In the genomic region with DNA sequence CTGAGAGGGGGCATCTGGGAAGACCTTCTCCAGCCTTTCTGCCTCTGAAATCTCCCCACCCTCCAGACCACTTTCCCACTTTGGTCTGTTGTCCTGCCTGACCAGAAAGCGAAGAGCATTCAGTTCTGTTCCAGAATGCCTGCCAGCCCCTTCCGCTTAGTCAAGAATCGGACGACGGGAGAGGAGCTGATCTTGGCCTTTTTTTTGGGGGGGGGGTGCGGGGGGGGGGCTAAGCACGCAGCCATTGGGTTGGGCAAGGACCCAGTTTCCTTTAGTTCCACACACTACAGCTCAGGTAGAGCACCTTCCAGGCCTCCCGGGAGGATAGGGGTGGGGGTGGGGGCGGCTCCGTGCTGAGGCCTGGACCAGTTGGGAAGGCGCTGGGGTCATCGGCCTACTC, we compare ENCODE assay signal across 39 mouse cellular contexts. TPM values are rescaled to one million over a fixed set of nuclear protein-coding genes. Genes with fewer than 3 reads are reported as not detected.
"Had no signal": no experiment of that assay in that cellular context is flagged by ENCODE, and none has a peak within 500 bp of the region (broad histone marks: within the 10 kb centered on the region; RNA-seq: fewer than 3 reads in every experiment).

A gene (plus strand): TSS at position 301 of the 400 bp plus-strand sequence.

- H3K27me3 ChIP-seq: embryonic facial prominence, embryonic 12.5 days; embryonic facial prominence, embryonic 13.5 days; embryonic facial prominence, embryonic 15.5 days; forebrain, embryonic 12.5 days; forebrain, embryonic 13.5 days; forebrain, embryonic 15.5 days had no signal

- H3K9me3 ChIP-seq: embryonic facial prominence, embryonic 10.5 days; embryonic facial prominence, embryonic 12.5 days; embryonic facial prominence, embryonic 13.5 days; embryonic facial prominence, embryonic 15.5 days; forebrain, embryonic 10.5 days; forebrain, embryonic 12.5 days; forebrain, embryonic 13.5 days; forebrain, embryonic 15.5 days had no signal

- H3K36me3 ChIP-seq: embryonic facial prominence, embryonic 10.5 days; embryonic facial prominence, embryonic 12.5 days; embryonic facial prominence, embryonic 13.5 days; embryonic facial prominence, embryonic 15.5 days; forebrain, embryonic 10.5 days; forebrain, embryonic 12.5 days; forebrain, embryonic 15.5 days had no signal

- H3K4me1 ChIP-seq: embryonic facial prominence, embryonic 10.5 days; embryonic facial prominence, embryonic 12.5 days; embryonic facial prominence, embryonic 13.5 days; embryonic facial prominence, embryonic 15.5 days; forebrain, embryonic 10.5 days; forebrain, embryonic 12.5 days; forebrain, embryonic 13.5 days; forebrain, embryonic 15.5 days had no signal

- H3K27ac ChIP-seq: embryonic facial prominence, embryonic 10.5 days; embryonic facial prominence, embryonic 12.5 days; embryonic facial prominence, embryonic 13.5 days; embryonic facial prominence, embryonic 15.5 days; forebrain, embryonic 10.5 days; forebrain, embryonic 12.5 days; forebrain, embryonic 13.5 days; forebrain, embryonic 15.5 days; gastrocnemius, adult 2 months; heart, adult 2 months had no signal

- ATAC-seq: forebrain, embryonic 13.5 days; forebrain, embryonic 14.5 days; forebrain, embryonic 15.5 days; forebrain, embryonic 16.5 days had no signal

- H3K4me2 ChIP-seq: embryonic facial prominence, embryonic 12.5 days; embryonic facial prominence, embryonic 13.5 days; embryonic facial prominence, embryonic 15.5 days; forebrain, embryonic 12.5 days; forebrain, embryonic 13.5 days; forebrain, embryonic 15.5 days had no signal

- H3K4me3 ChIP-seq: embryonic facial prominence, embryonic 10.5 days; embryonic facial prominence, embryonic 12.5 days; embryonic facial prominence, embryonic 13.5 days; embryonic facial prominence, embryonic 15.5 days; erythroblast, embryonic 14.5 days; forebrain, embryonic 10.5 days; forebrain, embryonic 12.5 days; forebrain, embryonic 13.5 days; forebrain, embryonic 15.5 days; gastrocnemius, adult 2 months; heart, adult 2 months had no signal

- H3K9ac ChIP-seq: embryonic facial prominence, embryonic 12.5 days; embryonic facial prominence, embryonic 13.5 days; embryonic facial prominence, embryonic 15.5 days; forebrain, embryonic 12.5 days; forebrain, embryonic 13.5 days; forebrain, embryonic 15.5 days had no signal

- DNase-seq: cerebellum, adult 2 months; cerebellum, adult 8-10 months; cerebellum, adult 9-10 months; cerebellum, adult 9-11 months; cerebellum, postnatal 10 days; cerebellum, postnatal 14 days; cerebellum, postnatal 25 days; cerebellum, postnatal 36 days; embryo, embryonic 11 days; gastrocnemius, adult 2 months; gastrocnemius, postnatal 10 days; gastrocnemius, postnatal 14 days; gastrocnemius, postnatal 25 days; gastrocnemius, postnatal 36 days; heart, adult 11 months; heart, adult 18-20 months; heart, adult 2 months had no signal

RNA-seq across cellular contexts. Expression of the gene that starts here (rescaled TPM):
- total RNA-seq: common myeloid progenitor, adult 5-6 weeks; gastrocnemius, adult 18-20 months; gastrocnemius, adult 2 months; gastrocnemius, adult 8-10 months; gastrocnemius, postnatal 10 days; gastrocnemius, postnatal 14 days; gastrocnemius, postnatal 25 days; gastrocnemius, postnatal 36 days; gastrocnemius, postnatal 4 days; granulocyte monocyte progenitor cell, adult 5-6 weeks; heart, adult 18-20 months; heart, adult 2 months had no signal
- polyA plus RNA-seq: cerebellum, adult 2 months; cortical plate, adult 2 months; embryonic facial prominence, embryonic 10.5 days; embryonic facial prominence, embryonic 11.5 days; embryonic facial prominence, embryonic 12.5 days; embryonic facial prominence, embryonic 13.5 days; embryonic facial prominence, embryonic 14.5 days; embryonic facial prominence, embryonic 15.5 days; erythroblast, embryonic 14.5 days; forebrain, embryonic 10.5 days; forebrain, embryonic 11.5 days; forebrain, embryonic 12.5 days; forebrain, embryonic 13.5 days; forebrain, embryonic 14.5 days; forebrain, embryonic 15.5 days; forebrain, embryonic 16.5 days; frontal cortex, adult 2 months; gonadal fat pad, adult 2 months; heart, adult 2 months had no signal
